Comparison of ENCODE assay signal across 8 mouse cellular contexts in genomic region chr3:57847760-57848185, GRCm38 (mm10). TPM values are rescaled to one million over a fixed set of nuclear protein-coding genes. Genes with fewer than 3 reads are reported as not detected.
DNase-seq lines count a peak whose midpoint lies in the region; ATAC-seq lines count a peak whose summit lies in the region.

Gene Pfn2 (minus strand): TSS chr3:57848079.

- H3K27ac ChIP-seq in hindbrain, embryonic 13.5 days, result peak within 1 kb of the TSS; percentile 100

- peak within 1 kb of the TSS; percentile 99 for H3K9ac ChIP-seq in hindbrain, embryonic 13.5 days

- H3K4me2 ChIP-seq in hindbrain, embryonic 13.5 days, result peak within 1 kb of the TSS; percentile 89

- ATAC-seq in hindbrain, embryonic 13.5 days (ENCODE audit: low FRiP score), result peak; percentile 90

- peaks cover 23% of the 10 kb centered on the region for H3K4me1 ChIP-seq in hindbrain, embryonic 13.5 days (replicated peaks)

- peak; percentile 87 for DNase-seq in NIH3T3 (ENCODE audit: low read depth)
- DNase-seq in cerebellum, postnatal 10 days, result peak; percentile 95
- peak; percentile 70 to 80 for DNase-seq in frontal cortex, postnatal 36 days (ENCODE audit: low spot score in 2 of 2)
- peak; percentile 68 for DNase-seq in left cerebral cortex, adult 11 months (ENCODE audit: low spot score)
- DNase-seq in lung, postnatal 36 days, result peak; percentile 46
- DNase-seq in right cerebral cortex, adult 18-20 months, result peak; percentile 78
- peak; percentile 65 for DNase-seq in urinary bladder, postnatal 14 days (ENCODE audit: low spot score)

- no peaks in the 10 kb centered on the region for H3K27me3 ChIP-seq in hindbrain, embryonic 13.5 days

- peak within 1 kb of the TSS; percentile 97 for H3K4me3 ChIP-seq in hindbrain, embryonic 13.5 days

- H3K9me3 ChIP-seq in hindbrain, embryonic 13.5 days, result no peaks in the 10 kb centered on the region

- peaks cover 14% of the 10 kb centered on the region for H3K36me3 ChIP-seq in hindbrain, embryonic 13.5 days

- 1% methylated on average over 41 of the region's 52 CpGs for WGBS in hindbrain, embryonic 13.5 days

RNA-seq across cellular contexts. Expression of gene Pfn2, which starts in this region (rescaled TPM):
- polyA plus RNA-seq in hindbrain, embryonic 13.5 days (2015; fragmentation: Nextera tagmentation; extraction: Ambion mirVana), result 590 and 598 TPM in 2 replicates

Comparison
In these comparisons a context has a peak if more than half of its experiments do, and no peak if none do; other contexts are left out.
1. Peak in every context shown above with its lines: DNase-seq, ATAC-seq, H3K4me3 ChIP-seq and H3K27ac ChIP-seq.